Mouse (Mus musculus): ENCODE measurements around the gene Bcdin3d. TPM values are rescaled to one million over a fixed set of nuclear protein-coding genes. Genes with fewer than 3 reads are reported as not detected.

The Bcdin3d gene
- polyA plus RNA-seq, 1 experiment = 15.1 TPM

- TF ChIP-seq CTCF (IDR thresholded peaks at IDR 0.05; ENCODE audit: borderline replicate concordance, extremely low read depth, insufficient read depth, insufficient read length) (no peak), POLR2A (IDR thresholded peaks at IDR 0.05; ENCODE audit: borderline replicate concordance, extremely low read depth, insufficient read depth, insufficient read length, poor library complexity, severe bottlenecking) (no peak)
- peak; percentile 93 for DNase-seq (ENCODE audit: low read depth)
Observed at GRCm38 (mm10) chr15:99420521-99421014, 54.0 kb downstream of the Bcdin3d start.

GRCm38 (mm10) chr15:99420101-99420500, 54.4 kb downstream of the Bcdin3d start:
- no peak for DNase-seq (ENCODE audit: low read depth)
- no peak for TF ChIP-seq CTCF (IDR thresholded peaks at IDR 0.05; ENCODE audit: borderline replicate concordance, extremely low read depth, insufficient read depth, insufficient read length)
- no peak for TF ChIP-seq POLR2A (IDR thresholded peaks at IDR 0.05; ENCODE audit: borderline replicate concordance, extremely low read depth, insufficient read depth, insufficient read length, poor library complexity, severe bottlenecking)

Other genes starting within 250 kb of the Bcdin3d start
- 3.0 and 6.6 TPM in 2 replicates for gene Kcnh3, start 249.9 kb downstream of the Bcdin3d start, polyA plus RNA-seq (2012; rRNA removed)
- 151 and 174 TPM in 2 replicates for gene Mcrs1, start 222.8 kb downstream of the Bcdin3d start, polyA plus RNA-seq (2012; rRNA removed)
- 180 and 198 TPM in 2 replicates for gene Prpf40b, start 179.6 kb downstream of the Bcdin3d start, polyA plus RNA-seq (2012; rRNA removed)
- gene Fam186b, start 178.8 kb downstream of the Bcdin3d start, polyA plus RNA-seq (2012; rRNA removed) = 0.28 and 0.36 TPM in 2 replicates
- 27.4 and 30.1 TPM in 2 replicates for gene Fmnl3, start 104.2 kb downstream of the Bcdin3d start, polyA plus RNA-seq (2012; rRNA removed)
- gene Tmbim6, start 81.8 kb downstream of the Bcdin3d start, polyA plus RNA-seq (2012; rRNA removed) = 214 and 221 TPM in 2 replicates
- gene Nckap5l, start 17.0 kb downstream of the Bcdin3d start, polyA plus RNA-seq (2012; rRNA removed) = 18.6 and 29.0 TPM in 2 replicates
- 8.3 and 15.7 TPM in 2 replicates for gene Faim2, start 53.4 kb upstream of the Bcdin3d start, polyA plus RNA-seq (2012; rRNA removed)
- gene Aqp2, start 104.3 kb upstream of the Bcdin3d start, polyA plus RNA-seq (2012; rRNA removed) = 0.07 and 0.08 TPM in 2 replicates
- gene Aqp5, start 116.1 kb upstream of the Bcdin3d start, polyA plus RNA-seq (2012; rRNA removed) = 1.1 and 1.7 TPM in 2 replicates
- gene Aqp6, start 126.7 kb upstream of the Bcdin3d start, polyA plus RNA-seq (2012; rRNA removed) = 2.8 and 4.4 TPM in 2 replicates
- 83.0 and 118 TPM in 2 replicates for gene Racgap1, start 176.9 kb upstream of the Bcdin3d start, polyA plus RNA-seq (2012; rRNA removed)
- 81.2 and 114 TPM in 2 replicates for gene Asic1, start 195.6 kb upstream of the Bcdin3d start, polyA plus RNA-seq (2012; rRNA removed)
- gene Smarcd1, start 227.4 kb upstream of the Bcdin3d start, polyA plus RNA-seq (2012; rRNA removed) = 201 and 211 TPM in 2 replicates
- 0.86 TPM in 1 of 2 replicates, not detected in the other for gene Gm17349, start 230.8 kb upstream of the Bcdin3d start, polyA plus RNA-seq (2012; rRNA removed)
- gene Gpd1, start 242.8 kb upstream of the Bcdin3d start, polyA plus RNA-seq (2012; rRNA removed) = 3.4 and 4.5 TPM in 2 replicates

All from brain, embryonic 14.5 days (tissue).